Mouse (Mus musculus): ENCODE measurements around the gene Tmem167. TPM values are rescaled to one million over a fixed set of nuclear protein-coding genes. Genes with fewer than 3 reads are reported as not detected.
A peak's percentile ranks its signal among the peaks of the same experiment; 100 is the strongest.

Tmem167 gene
- polyA plus RNA-seq, 1 experiment from 2014 or later = 60.9 TPM

DNA sequence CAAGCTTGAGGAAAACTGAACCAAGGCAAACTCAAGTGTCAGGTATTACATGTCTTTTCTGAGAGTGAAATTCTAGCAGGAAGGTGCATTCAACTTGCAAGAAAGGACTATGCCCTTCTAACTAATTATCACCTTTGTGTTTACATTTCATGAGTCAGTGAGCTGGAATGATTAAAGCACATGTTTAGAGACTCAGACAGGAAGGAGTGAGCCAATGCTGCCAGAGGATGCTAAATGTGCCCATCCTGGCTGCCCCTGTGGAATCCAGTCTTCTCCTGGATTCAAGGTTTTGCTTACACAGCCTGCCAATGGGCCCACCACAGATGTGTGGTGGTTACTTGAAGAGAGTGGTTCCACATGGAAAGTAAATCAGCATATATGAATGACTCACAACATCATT is 82.5 kb downstream of the Tmem167 start:
- no peaks in the 10 kb centered on the region for H3K27me3 ChIP-seq (ENCODE audit: insufficient read depth, low read length)
- H3K9ac ChIP-seq (replicated peaks; ENCODE audit: low read length) = no peak overlapping the region
- peaks cover 9% of the 10 kb centered on the region for H3K4me1 ChIP-seq (ENCODE audit: insufficient read depth, low read length)
- peak; percentile 95 for ATAC-seq (ENCODE audit: low FRiP score, low TSS enrichment)
- H3K27ac ChIP-seq (ENCODE audit: low read length) = peak overlapping the region; percentile 49; the same call in 1 of the 2 replicates
- H3K36me3 ChIP-seq (ENCODE audit: insufficient read depth, low read length) = no peaks in the 10 kb centered on the region
- no peak overlapping the region for H3K4me2 ChIP-seq (replicated peaks; ENCODE audit: low read depth, low read length)
- H3K4me3 ChIP-seq (ENCODE audit: low read length) = no peak overlapping the region
- no peaks in the 10 kb centered on the region for H3K9me3 ChIP-seq (ENCODE audit: low read length)

DNA sequence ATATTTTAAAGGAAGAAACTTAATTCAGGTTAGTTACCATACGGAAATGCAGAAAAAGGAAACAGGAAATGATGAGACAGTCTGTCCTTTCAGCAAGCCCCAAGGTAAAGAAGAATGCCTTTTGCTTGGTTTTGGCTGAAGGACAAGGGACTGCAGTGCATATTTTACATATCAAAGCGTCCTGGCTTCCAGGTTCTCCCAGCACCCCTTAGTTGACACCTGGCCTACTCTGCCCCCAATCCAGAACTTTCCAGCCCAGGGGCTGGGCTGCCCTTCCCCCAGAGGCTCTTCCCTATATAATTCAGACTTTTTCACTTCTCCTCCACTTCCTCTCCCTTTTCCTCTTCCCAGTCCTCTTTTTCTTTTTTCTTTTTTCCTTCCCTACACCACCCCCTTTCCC is 86.7 kb downstream of the Tmem167 start:
- no peak overlapping the region for H3K27ac ChIP-seq (ENCODE audit: low read length)
- H3K27me3 ChIP-seq (ENCODE audit: insufficient read depth, low read length) = no peaks in the 10 kb centered on the region
- no peaks in the 10 kb centered on the region for H3K36me3 ChIP-seq (ENCODE audit: insufficient read depth, low read length)
- no peak overlapping the region for H3K9ac ChIP-seq (replicated peaks; ENCODE audit: low read length)
- ATAC-seq (ENCODE audit: low FRiP score, low TSS enrichment) = no peak
- H3K9me3 ChIP-seq (ENCODE audit: low read length) = no peaks in the 10 kb centered on the region
- H3K4me3 ChIP-seq (ENCODE audit: low read length) = no peak overlapping the region
- 76% methylated on average over 2 of the region's 2 CpGs for WGBS
- H3K4me2 ChIP-seq (replicated peaks; ENCODE audit: low read depth, low read length) = no peak overlapping the region
- H3K4me1 ChIP-seq (ENCODE audit: insufficient read depth, low read length) = peaks cover 1% of the 10 kb centered on the region; the same call in 1 of the 2 replicates

DNA sequence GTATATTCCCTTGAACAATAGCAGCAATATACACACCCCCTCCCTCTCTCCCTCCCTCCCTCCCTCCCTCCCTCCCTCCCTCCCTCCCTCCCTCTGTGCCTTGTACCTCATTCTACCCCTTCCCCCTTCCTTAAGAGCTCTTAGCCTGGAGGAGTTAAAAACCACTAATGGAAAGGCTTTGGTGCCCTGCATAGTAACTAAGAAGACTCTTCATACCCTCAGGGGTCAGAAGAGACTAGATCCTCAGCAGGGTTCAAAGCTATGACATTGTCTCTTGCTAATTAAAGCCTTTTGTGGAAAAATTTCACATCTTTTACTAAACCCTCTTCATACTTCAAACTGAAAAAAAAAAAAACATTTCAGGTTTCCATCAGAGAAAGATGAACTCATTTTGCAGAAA is 93.3 kb downstream of the Tmem167 start:
- H3K4me2 ChIP-seq (replicated peaks; ENCODE audit: low read depth, low read length) = no peak overlapping the region
- no peaks in the 10 kb centered on the region for H3K27me3 ChIP-seq (ENCODE audit: insufficient read depth, low read length)
- H3K9ac ChIP-seq (replicated peaks; ENCODE audit: low read length) = no peak overlapping the region
- H3K36me3 ChIP-seq (ENCODE audit: insufficient read depth, low read length) = no peaks in the 10 kb centered on the region
- H3K9me3 ChIP-seq (ENCODE audit: low read length) = no peaks in the 10 kb centered on the region
- ATAC-seq (ENCODE audit: low FRiP score, low TSS enrichment) = no peak
- no peak overlapping the region for H3K4me3 ChIP-seq (ENCODE audit: low read length)
- no peaks in the 10 kb centered on the region for H3K4me1 ChIP-seq (ENCODE audit: insufficient read depth, low read length)
- no peak overlapping the region for H3K27ac ChIP-seq (ENCODE audit: low read length)

GRCm38 (mm10) chr13:90183536-90183935 is 94.6 kb downstream of the Tmem167 start:
- no peaks in the 10 kb centered on the region for H3K36me3 ChIP-seq (ENCODE audit: insufficient read depth, low read length)
- no peak for ATAC-seq (ENCODE audit: low FRiP score, low TSS enrichment)
- H3K27me3 ChIP-seq (ENCODE audit: insufficient read depth, low read length) = no peaks in the 10 kb centered on the region
- H3K4me1 ChIP-seq (ENCODE audit: insufficient read depth, low read length) = no peaks in the 10 kb centered on the region
- no peak overlapping the region for H3K9ac ChIP-seq (replicated peaks; ENCODE audit: low read length)
- no peak overlapping the region for H3K27ac ChIP-seq (ENCODE audit: low read length)
- no peak overlapping the region for H3K4me2 ChIP-seq (replicated peaks; ENCODE audit: low read depth, low read length)
- H3K9me3 ChIP-seq (ENCODE audit: low read length) = no peaks in the 10 kb centered on the region
- H3K4me3 ChIP-seq (ENCODE audit: low read length) = no peak overlapping the region
- WGBS = 89% methylated on average over 7 of the region's 7 CpGs

DNA sequence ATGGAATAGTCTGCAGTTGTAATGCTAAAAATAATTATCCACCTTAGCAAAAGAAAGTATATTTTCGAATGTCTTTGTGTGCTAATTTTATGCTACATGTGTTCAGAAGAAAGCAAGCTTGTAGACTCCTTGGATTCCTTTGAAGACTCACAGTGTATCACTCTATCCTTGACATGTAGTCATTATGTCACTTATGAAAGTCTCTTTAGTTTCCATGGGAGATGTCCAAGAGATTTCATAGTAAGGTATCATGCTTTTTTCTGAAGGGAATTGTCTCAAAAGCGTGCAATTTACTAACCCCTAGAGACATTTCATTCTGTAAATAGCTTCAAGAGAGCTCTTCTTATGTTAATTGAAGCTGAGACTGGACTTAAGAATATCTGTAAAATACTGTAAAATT is 97.8 kb downstream of the Tmem167 start:
- ATAC-seq (ENCODE audit: low FRiP score, low TSS enrichment) = no peak
- Histone ChIP-seq H3K27me3 (ENCODE audit: insufficient read depth, low read length) (no peaks in the 10 kb centered on the region), H3K36me3 (ENCODE audit: insufficient read depth, low read length) (no peaks in the 10 kb centered on the region), H3K9ac (replicated peaks; ENCODE audit: low read length) (no peak overlapping the region), H3K27ac (ENCODE audit: low read length) (no peak overlapping the region), H3K4me2 (replicated peaks; ENCODE audit: low read depth, low read length) (no peak overlapping the region), H3K4me1 (ENCODE audit: insufficient read depth, low read length) (no peaks in the 10 kb centered on the region), H3K4me3 (ENCODE audit: low read length) (no peak overlapping the region), H3K9me3 (ENCODE audit: low read length) (no peaks in the 10 kb centered on the region)
- WGBS = 88% methylated on average over 2 of the region's 2 CpGs

DNA sequence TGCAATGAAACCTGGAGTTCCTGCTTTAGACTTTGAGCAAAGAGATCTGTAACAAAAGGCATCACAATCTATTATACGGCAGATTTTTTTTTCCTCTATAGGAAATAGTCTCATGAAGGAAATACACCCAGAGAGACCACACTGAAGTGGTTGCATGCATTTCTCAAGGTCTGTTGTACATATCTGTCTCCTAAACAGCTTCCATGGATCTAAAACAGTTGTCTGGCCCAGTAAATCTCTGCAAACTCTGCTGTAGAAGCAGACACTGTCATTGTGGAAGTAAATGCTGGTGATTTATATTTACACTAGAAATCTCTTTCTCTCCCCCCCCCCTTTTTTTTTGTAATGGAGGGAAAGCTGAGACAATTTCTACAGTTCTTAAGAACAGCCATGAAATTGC is 99.1 kb downstream of the Tmem167 start:
- no peak overlapping the region for H3K4me3 ChIP-seq (ENCODE audit: low read length)
- H3K27me3 ChIP-seq (ENCODE audit: insufficient read depth, low read length) = no peaks in the 10 kb centered on the region
- 54% methylated on average over 1 of the region's 1 CpGs for WGBS
- no peak overlapping the region for H3K9ac ChIP-seq (replicated peaks; ENCODE audit: low read length)
- no peak overlapping the region for H3K4me2 ChIP-seq (replicated peaks; ENCODE audit: low read depth, low read length)
- H3K9me3 ChIP-seq (ENCODE audit: low read length) = no peaks in the 10 kb centered on the region
- ATAC-seq (ENCODE audit: low FRiP score, low TSS enrichment) = no peak
- H3K27ac ChIP-seq (ENCODE audit: low read length) = peak overlapping the region; percentile 9; the same call in 1 of the 2 replicates
- no peaks in the 10 kb centered on the region for H3K4me1 ChIP-seq (ENCODE audit: insufficient read depth, low read length)
- H3K36me3 ChIP-seq (ENCODE audit: insufficient read depth, low read length) = no peaks in the 10 kb centered on the region

- ATAC-seq (ENCODE audit: low FRiP score, low TSS enrichment) = no peak
- no peak overlapping the region for H3K4me3 ChIP-seq (ENCODE audit: low read length)
- H3K27me3 ChIP-seq (ENCODE audit: insufficient read depth, low read length) = no peaks in the 10 kb centered on the region
- no peak overlapping the region for H3K27ac ChIP-seq (ENCODE audit: low read length)
- WGBS = 61% methylated on average over 6 of the region's 6 CpGs
- H3K4me2 ChIP-seq (replicated peaks; ENCODE audit: low read depth, low read length) = no peak overlapping the region
- H3K9ac ChIP-seq (replicated peaks; ENCODE audit: low read length) = no peak overlapping the region
- no peaks in the 10 kb centered on the region for H3K36me3 ChIP-seq (ENCODE audit: insufficient read depth, low read length)
- no peaks in the 10 kb centered on the region for H3K4me1 ChIP-seq (ENCODE audit: insufficient read depth, low read length)
- H3K9me3 ChIP-seq (ENCODE audit: low read length) = no peaks in the 10 kb centered on the region
Observed at GRCm38 (mm10) chr13:90191794-90192193, 102.9 kb downstream of the Tmem167 start.

Other genes with a start within 250 kb of the Tmem167 start
- 14.7 and 15.1 TPM in 2 replicates for gene Xrcc4, start 485 bp downstream of the Tmem167 start, polyA plus RNA-seq (2015; fragmentation: Nextera tagmentation; extraction: Ambion mirVana)